Mouse (Mus musculus) kidney, adult 2 months (tissue): ENCODE data around the gene Syt5.

ENCODE experiments used
- CTCF ChIP-seq: fragments of 200-500 bp; conservative IDR thresholded peaks from 2 replicates; pipeline ENCODE4 v1.5.1; 2011; ENCODE audit warnings: low read depth, mild to moderate bottlenecking, control low read depth, low read length, moderate library complexity, mixed read lengths; ENCODE audit not compliant: insufficient read depth, insufficient read length
- POLR2A ChIP-seq: fragments of 200-500 bp; IDR thresholded peaks from one replicate; pipeline ENCODE4 v1.6.1; 2011; ENCODE audit warnings: low read depth, low read length, control low read depth

GRCm38 (mm10) chr7:4527302-4527689 lies 20.0 kb downstream of the Syt5 start:
- no peak for TF ChIP-seq POLR2A
- no peak for TF ChIP-seq CTCF
